ENCODE assay signal across 23 mouse cellular contexts in the genomic region with DNA sequence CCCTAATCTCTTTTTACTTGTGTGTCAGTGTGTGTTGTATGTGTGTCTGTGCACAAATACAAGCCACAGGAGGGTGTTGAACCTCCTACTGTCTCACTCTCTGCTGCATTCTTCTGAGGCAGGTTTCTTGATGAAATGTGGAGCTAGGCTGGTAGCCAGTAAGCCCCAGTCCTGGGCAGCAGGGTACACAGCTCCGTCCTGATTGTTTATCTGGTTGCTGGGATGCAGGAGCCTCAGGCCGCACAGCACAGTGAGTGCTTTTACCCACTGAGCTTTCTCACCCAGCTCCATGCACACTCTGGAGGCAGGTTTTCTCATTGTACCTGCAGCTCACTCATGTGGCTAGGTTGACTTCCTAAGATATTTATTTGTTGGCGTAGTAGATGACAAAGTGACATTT.
"Had no signal": no experiment of that assay in that cellular context is flagged by ENCODE, and none has a peak within 500 bp of the region (broad histone marks: within the 10 kb centered on the region; RNA-seq: fewer than 3 reads in every experiment).

No protein-coding gene starts in this region.

- ATAC-seq: forebrain, embryonic 16.5 days; inflammation-experienced regulatory T-cells, adult 6 months; intestine, postnatal 0 days had no signal

- H3K9ac ChIP-seq: heart, embryonic 12.5 days; hindbrain, embryonic 12.5 days; limb, embryonic 12.5 days; liver, embryonic 13.5 days had no signal

- H3K4me3 ChIP-seq: gastrocnemius, adult 2 months; heart, embryonic 10.5 days; heart, embryonic 12.5 days; hindbrain, embryonic 10.5 days; hindbrain, embryonic 12.5 days; layer of hippocampus, adult 2 months; left cerebral cortex, adult 2 months; limb, embryonic 10.5 days; limb, embryonic 12.5 days; liver, embryonic 13.5 days had no signal

- H3K4me2 ChIP-seq: heart, embryonic 12.5 days; hindbrain, embryonic 12.5 days; limb, embryonic 12.5 days; liver, embryonic 13.5 days had no signal

- H3K27ac ChIP-seq: gastrocnemius, adult 2 months; heart, embryonic 10.5 days; hindbrain, embryonic 10.5 days; hindbrain, embryonic 12.5 days; layer of hippocampus, adult 2 months; left cerebral cortex, adult 2 months; limb, embryonic 10.5 days; limb, embryonic 12.5 days; liver, embryonic 13.5 days had no signal

- DNase-seq: gastrocnemius, adult 2 months; gastrocnemius, postnatal 10 days; gastrocnemius, postnatal 25 days; heart, postnatal 10 days; heart, postnatal 4 days; kidney, adult 18-20 months; kidney, adult 8-10 months; kidney, postnatal 10 days; kidney, postnatal 25 days; kidney, postnatal 4 days; liver; liver, embryonic 13.5 days had no signal

- H3K4me1 ChIP-seq: hindbrain, embryonic 10.5 days; hindbrain, embryonic 12.5 days; liver, embryonic 13.5 days had no signal

- H3K27me3 ChIP-seq: heart, embryonic 12.5 days; hindbrain, embryonic 12.5 days; limb, embryonic 12.5 days; liver, embryonic 13.5 days had no signal

- H3K9me3 ChIP-seq: heart, embryonic 10.5 days; heart, embryonic 12.5 days; hindbrain, embryonic 10.5 days; hindbrain, embryonic 12.5 days; limb, embryonic 10.5 days; limb, embryonic 12.5 days; liver, embryonic 13.5 days had no signal
